Mouse (Mus musculus) lung, postnatal 14 days (tissue): ENCODE data around the gene Mcf2l.

Source experiments
- DNase-seq: peaks from one replicate; pipeline ENCODE4 v3.0.0; 2021

The Mcf2l gene

GRCm38 (mm10) chr8:12915187-12916006, 41.8 kb downstream of the Mcf2l start:
- DNase-seq: no peak

GRCm38 (mm10) chr8:12916156-12916900, 42.7 kb downstream of the Mcf2l start:
- no peak for DNase-seq

DNA sequence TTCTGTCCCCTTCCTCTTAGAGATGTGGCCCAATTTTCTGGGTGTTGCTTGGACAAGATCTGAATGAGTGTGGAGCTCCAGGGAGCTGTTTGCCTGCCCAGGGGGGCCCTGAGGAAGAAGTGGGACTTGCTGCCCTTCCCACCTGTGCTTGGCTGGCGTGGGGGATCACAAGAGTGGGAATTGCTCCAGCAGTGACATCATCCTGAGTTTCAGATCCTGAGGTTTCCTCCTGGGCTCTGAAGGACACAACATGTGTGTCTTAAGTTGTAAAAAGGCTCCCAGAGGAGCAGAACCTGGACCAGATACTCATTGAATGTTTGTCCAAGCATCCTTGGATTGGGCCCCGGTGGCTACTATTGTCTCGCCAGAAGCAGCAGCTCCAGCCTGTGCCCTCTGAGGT, 43.4 kb downstream of the Mcf2l start:
- DNase-seq: no peak

- no peak for DNase-seq
These were observed 44.2 kb downstream of the Mcf2l start for GRCm38 (mm10) chr8:12917831-12918230.

GRCm38 (mm10) chr8:12920599-12920998, 47.0 kb downstream of the Mcf2l start:
- no peak for DNase-seq

DNA sequence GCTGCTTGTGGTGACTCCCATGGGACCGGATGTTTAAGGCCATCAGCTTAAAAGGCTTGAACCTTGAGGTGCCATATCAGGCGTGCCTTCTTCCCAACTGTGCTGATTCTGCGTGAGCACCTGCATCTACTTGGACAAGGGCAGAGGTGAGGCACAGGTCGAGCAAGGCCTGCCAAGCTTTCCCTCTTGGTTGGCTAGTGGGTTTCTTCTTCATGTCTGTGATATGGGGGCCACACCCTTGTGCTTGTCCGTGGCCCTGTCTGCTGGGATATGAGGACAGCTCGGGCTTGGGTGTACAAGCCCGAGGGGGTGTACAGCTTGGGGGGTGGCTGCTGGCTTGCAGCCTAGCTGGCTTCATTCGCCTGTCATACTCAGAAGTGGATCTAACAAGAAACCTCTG, 51.4 kb downstream of the Mcf2l start:
- no peak for DNase-seq

DNA sequence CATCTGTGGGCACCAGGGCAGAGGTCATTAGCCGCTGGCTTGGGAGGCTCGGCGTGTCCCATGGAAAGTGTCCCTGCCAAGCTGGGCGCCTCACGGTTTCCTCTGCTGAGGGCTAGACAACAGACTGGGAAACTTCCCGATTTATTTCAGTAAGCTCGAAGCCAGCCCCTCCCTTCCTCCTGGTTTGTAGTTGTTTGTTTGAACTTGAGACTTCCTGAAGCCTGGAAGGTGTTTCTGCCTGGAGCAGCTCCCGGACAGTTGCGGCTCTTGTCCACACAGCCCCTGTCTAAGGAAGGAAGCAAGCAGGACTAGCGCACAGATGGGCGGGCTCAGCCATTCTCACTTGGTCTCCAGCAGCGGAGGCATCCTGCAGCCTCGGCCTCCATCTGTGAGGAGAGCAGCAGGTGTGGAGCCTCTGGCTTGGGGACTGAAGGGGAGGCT, 52.4 kb downstream of the Mcf2l start:
- peak; percentile 68 for DNase-seq

DNA sequence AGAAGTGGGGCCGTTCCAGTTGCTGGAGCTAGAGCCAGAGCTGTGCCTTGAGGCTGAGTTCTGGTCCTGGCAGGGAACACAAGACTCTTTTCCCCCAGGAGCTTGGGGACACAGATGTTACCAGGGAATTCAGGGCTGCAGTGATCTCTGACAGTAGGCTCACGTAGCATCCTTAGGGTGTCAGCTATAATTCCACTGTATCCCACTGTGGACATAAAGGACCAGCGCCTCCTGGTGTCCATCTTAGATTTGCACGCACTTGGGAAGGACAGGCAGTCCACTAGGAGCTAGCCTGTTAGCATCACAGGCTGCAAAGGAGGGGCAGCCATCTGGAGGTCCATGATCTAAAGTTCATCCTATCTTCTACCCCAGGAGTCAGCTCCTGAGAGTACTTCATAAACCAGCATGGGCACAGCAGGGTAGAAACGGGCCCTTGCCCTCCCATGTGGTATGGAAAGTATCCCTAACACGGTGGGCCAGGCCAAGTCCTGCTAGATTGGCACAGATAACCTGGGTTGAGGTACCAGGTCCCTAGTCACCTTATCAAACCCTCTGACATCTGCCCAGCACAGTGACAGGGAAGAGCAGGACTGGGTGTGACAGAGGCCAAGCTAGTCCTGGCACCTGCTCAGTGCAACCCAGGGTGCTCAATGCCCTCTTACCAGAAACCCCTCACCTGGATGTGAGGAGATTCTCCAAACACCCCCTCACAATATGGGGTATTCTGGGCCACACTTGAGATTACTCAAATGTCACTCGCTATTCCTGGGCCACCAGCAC, 53.8 kb downstream of the Mcf2l start:
- peak; percentile 86 for DNase-seq

GRCm38 (mm10) chr8:12928033-12928432, 54.4 kb downstream of the Mcf2l start:
- DNase-seq: no peak

- no peak for DNase-seq
These were observed 55.3 kb downstream of the Mcf2l start for GRCm38 (mm10) chr8:12928931-12929330.

DNA sequence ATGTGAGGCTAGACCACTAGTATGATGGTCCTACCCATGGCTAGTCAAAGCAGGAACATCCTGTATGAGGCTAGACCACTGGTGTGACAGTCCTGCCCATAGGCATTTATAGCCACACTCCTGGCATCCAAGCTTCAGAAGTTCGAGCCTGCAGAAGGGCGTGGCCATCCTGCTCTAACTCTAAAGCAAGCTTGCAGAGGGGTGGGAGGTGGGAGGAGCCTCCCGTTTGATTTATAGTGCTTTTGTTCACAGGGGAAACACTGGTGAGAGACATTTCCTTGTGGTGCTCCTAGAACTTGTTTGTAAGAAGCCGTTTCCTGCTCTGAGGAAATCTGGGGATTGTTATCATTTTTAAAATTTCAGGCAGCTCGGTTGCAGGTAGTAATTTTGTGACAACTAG, 56.7 kb downstream of the Mcf2l start:
- DNase-seq: peak; percentile 65

DNA sequence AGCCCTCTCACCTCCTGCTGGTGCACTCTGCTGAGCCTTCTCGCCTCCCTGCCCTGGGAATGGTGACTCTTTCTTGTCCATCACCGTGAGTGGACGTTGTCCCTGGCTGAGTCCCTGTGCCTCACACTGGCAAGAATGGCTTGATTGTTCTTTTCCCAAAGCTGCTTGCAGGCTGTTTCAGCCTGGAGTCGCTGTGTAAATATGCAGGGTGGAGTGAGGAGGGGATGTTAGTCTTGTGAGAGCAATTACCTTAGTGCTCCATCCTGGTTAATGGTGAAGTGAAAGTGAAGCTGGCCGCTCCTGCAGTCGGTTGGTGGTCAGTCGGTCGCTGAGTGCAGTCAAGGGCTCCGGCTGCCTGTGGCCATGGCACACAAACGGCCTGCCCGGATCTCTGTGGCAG, 57.8 kb downstream of the Mcf2l start:
- DNase-seq: no peak

- no peak for DNase-seq
These were observed 58.9 kb downstream of the Mcf2l start for GRCm38 (mm10) chr8:12932520-12932919.

- no peak for DNase-seq
These were observed 60.2 kb downstream of the Mcf2l start for GRCm38 (mm10) chr8:12933765-12934164.

DNA sequence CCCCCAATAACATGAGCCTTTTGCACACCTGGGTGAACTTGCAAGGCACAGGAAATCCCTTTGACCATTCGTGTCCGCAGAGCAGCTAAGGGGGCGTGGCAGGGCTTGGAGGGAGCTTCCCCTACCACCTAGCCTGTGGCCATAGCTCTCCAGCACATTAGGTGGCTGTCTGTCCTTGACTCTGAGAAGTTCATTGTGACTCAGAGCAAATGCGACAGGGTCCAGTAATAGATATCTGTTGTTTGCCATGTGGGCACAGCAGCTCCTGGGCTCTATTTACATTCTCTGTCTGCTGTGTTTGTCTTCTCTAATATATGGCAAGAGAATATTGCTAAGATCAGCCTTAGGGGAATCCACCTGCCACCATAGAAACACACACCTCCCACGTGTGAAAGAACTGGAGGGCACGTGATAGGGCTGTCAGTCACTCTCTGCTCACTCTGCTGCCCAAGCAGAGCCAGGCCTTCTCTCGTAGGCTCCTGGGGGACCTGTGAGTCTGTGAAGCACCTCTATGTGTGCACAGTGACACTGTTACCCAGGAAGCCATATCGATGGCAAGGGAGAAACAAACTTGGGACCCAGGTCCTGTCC, 60.9 kb downstream of the Mcf2l start:
- no peak for DNase-seq

- no peak for DNase-seq
These were observed 66.9 kb downstream of the Mcf2l start for GRCm38 (mm10) chr8:12940549-12940948.

DNA sequence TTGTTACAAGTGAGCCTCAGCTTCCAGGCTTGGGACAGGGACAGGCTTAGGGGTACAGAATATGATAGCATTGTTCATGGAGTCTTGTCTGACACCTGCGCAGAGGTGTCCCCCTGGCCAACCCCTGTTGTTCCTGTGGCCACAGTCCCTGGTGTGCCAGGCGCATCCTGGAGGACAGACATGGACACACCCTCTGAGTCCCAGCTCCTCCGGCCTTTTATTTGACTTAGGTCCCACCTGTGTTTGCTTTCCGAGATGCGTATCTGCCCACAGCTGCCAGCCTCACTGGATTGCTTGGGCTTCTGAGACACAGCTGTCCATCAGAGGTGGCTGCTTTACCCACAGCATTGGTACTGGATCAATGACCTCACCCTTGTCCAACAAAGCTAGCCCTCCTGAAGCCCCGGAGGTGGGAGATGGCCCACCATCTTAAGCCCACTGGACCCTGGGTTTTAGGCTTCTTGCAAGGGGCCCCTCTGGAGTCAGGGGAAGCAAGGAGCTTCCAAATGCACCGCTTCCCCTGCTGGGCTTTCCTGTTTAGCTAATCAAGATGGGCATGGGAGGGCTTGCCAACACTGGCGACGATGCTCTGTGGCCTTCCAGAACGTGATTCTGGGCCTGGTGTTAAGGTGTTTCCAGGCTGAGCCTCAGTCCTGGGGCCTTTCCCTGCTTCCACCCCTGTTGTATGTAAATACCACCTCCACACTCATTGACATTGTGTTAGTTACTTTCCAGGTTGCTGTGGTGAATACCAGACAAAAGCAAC, 67.7 kb downstream of the Mcf2l start:
- no peak for DNase-seq

- DNase-seq: no peak
These were observed 74.3 kb downstream of the Mcf2l start for GRCm38 (mm10) chr8:12947604-12948573.

- no peak for DNase-seq
These were observed 75.0 kb downstream of the Mcf2l start for GRCm38 (mm10) chr8:12948574-12948961.

GRCm38 (mm10) chr8:12951051-12951630, 77.5 kb downstream of the Mcf2l start:
- DNase-seq: no peak

DNA sequence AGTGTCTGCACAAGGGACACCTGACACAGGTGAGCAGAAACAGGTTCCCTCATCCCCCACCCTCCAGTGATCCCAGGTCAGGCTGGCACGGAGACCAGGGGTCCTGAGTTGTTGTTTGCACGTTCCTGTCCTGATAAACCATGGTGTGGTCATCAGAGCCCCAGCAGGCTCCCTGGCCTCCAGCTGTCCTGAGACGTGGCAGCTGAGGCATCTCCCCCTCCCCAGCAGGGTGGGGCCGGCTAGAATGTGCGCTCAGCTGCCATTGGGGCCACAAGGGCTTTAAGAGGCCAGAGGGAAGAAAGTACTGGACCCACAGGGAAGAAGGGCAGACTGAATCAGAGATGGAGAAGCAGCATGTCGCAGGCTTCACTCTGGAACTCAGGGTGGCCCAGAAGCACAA, 79.1 kb downstream of the Mcf2l start:
- no peak for DNase-seq
